16 mouse cellular contexts compared by ENCODE assay signal in genomic region chr3:132137802-132138378, GRCm38 (mm10). TPM values are rescaled to one million over a fixed set of nuclear protein-coding genes. Genes with fewer than 3 reads are reported as not detected.
DNase-seq lines count a peak whose midpoint lies in the region; ATAC-seq and TF ChIP-seq lines count a peak whose summit lies in the region.
"Had no signal": no experiment of that assay in that cellular context is flagged by ENCODE, and none has a peak within 500 bp of the region (broad histone marks: within the 10 kb centered on the region; RNA-seq: fewer than 3 reads in every experiment).

No protein-coding gene starts in this region.

- no peak for TF ChIP-seq POLR2A in lung, adult 2 months (IDR thresholded peaks at IDR 0.05; ENCODE audit: borderline replicate concordance, extremely low read depth, low read depth, low read length)

- H3K9me3 ChIP-seq in forebrain, embryonic 15.5 days: no peaks in the 10 kb centered on the region
- no peaks in the 10 kb centered on the region for H3K9me3 ChIP-seq in forebrain, embryonic 11.5 days (ENCODE audit: control insufficient read depth, low read length)
- no peaks in the 10 kb centered on the region for H3K9me3 ChIP-seq in forebrain, postnatal 0 days (ENCODE audit: low read length)
- H3K9me3 ChIP-seq in kidney, embryonic 14.5 days (ENCODE audit: control insufficient read depth, low read length): no peaks in the 10 kb centered on the region
- H3K9me3 ChIP-seq: lung, embryonic 15.5 days had no signal

- TF ChIP-seq CTCF in lung, adult 2 months (IDR thresholded peaks at IDR 0.05; ENCODE audit: insufficient read depth, low read length): no peak
- TF ChIP-seq CTCF in forebrain, postnatal 0 days (IDR thresholded peaks at IDR 0.05; ENCODE audit: low read depth): no peak

- ATAC-seq in forebrain, embryonic 15.5 days (replicated peaks): peak; percentile 72
- no peak for ATAC-seq in forebrain, embryonic 11.5 days (replicated peaks; ENCODE audit: low FRiP score)
- peak; percentile 78 for ATAC-seq in forebrain, postnatal 0 days
- ATAC-seq in kidney, embryonic 14.5 days (ENCODE audit: low FRiP score, low TSS enrichment): no peak

- no peaks in the 10 kb centered on the region; the same call in 1 of the 2 replicates for H3K27me3 ChIP-seq in forebrain, embryonic 15.5 days
- H3K27me3 ChIP-seq in forebrain, embryonic 11.5 days (ENCODE audit: control insufficient read depth, insufficient read depth, low read length): no peaks in the 10 kb centered on the region
- H3K27me3 ChIP-seq in forebrain, postnatal 0 days (ENCODE audit: insufficient read depth, low read length): peaks cover 7% of the 10 kb centered on the region; the same call in 1 of the 2 replicates
- H3K27me3 ChIP-seq in kidney, embryonic 14.5 days (ENCODE audit: control insufficient read depth, insufficient read depth, low read length): no peaks in the 10 kb centered on the region
- H3K27me3 ChIP-seq: lung, embryonic 15.5 days had no signal

- DNase-seq in forebrain, embryonic 11.5 days (ENCODE audit: low spot score): no peak
- DNase-seq in lung, postnatal 10 days: peak; percentile 9
- no peak for DNase-seq in lung, adult 2 months
- peak; percentile 45 for DNase-seq in forebrain, postnatal 0 days
- DNase-seq in retina, postnatal 7 days (ENCODE audit: low read depth, low spot score): peak; percentile 4
- no peak for DNase-seq in natural killer cell, adult 2 months (ENCODE audit: low spot score in 2 of 2)
- DNase-seq: adrenal gland, postnatal 14 days; B cell, adult 2 months; cerebellum, postnatal 25 days; kidney, adult 8-10 months had no signal

- H3K9ac ChIP-seq in forebrain, embryonic 15.5 days (replicated peaks): no peak overlapping the region
- no peak overlapping the region for H3K9ac ChIP-seq in forebrain, embryonic 11.5 days (ENCODE audit: low read length)
- H3K9ac ChIP-seq in forebrain, postnatal 0 days: no peak overlapping the region
- no peak overlapping the region for H3K9ac ChIP-seq in kidney, embryonic 14.5 days (ENCODE audit: low read depth, low read length)
- H3K9ac ChIP-seq: lung, embryonic 15.5 days had no signal

- H3K4me1 ChIP-seq in forebrain, embryonic 15.5 days: no peaks in the 10 kb centered on the region
- no peaks in the 10 kb centered on the region for H3K4me1 ChIP-seq in forebrain, embryonic 11.5 days (replicated peaks; ENCODE audit: control insufficient read depth, insufficient read depth, low read length)
- H3K4me1 ChIP-seq in lung, adult 2 months (ENCODE audit: control insufficient read depth, insufficient read depth, low read length): no peaks in the 10 kb centered on the region
- H3K4me1 ChIP-seq in forebrain, postnatal 0 days (ENCODE audit: insufficient read depth): no peaks in the 10 kb centered on the region
- H3K4me1 ChIP-seq in kidney, embryonic 14.5 days (ENCODE audit: control insufficient read depth, insufficient read depth, low read length): no peaks in the 10 kb centered on the region
- H3K4me1 ChIP-seq: lung, embryonic 15.5 days had no signal

- WGBS in forebrain, embryonic 15.5 days: 27% methylated on average over 11 of the region's 11 CpGs
- 75% methylated on average over 11 of the region's 11 CpGs for WGBS in forebrain, embryonic 11.5 days
- WGBS in lung, adult 2 months: 74% methylated on average over 11 of the region's 11 CpGs
- WGBS in forebrain, postnatal 0 days: 28% methylated on average over 11 of the region's 11 CpGs
- WGBS in kidney, embryonic 14.5 days: 87% methylated on average over 11 of the region's 11 CpGs

- no peak overlapping the region for H3K4me3 ChIP-seq in forebrain, embryonic 15.5 days
- H3K4me3 ChIP-seq in forebrain, embryonic 11.5 days (ENCODE audit: low read depth, low read length): no peak overlapping the region
- H3K4me3 ChIP-seq in lung, adult 2 months (replicated peaks; ENCODE audit: extremely low read depth, low read depth, low read length): no peak overlapping the region
- no peak overlapping the region for H3K4me3 ChIP-seq in forebrain, postnatal 0 days (ENCODE audit: low read depth, low read length)
- no peak overlapping the region for H3K4me3 ChIP-seq in kidney, embryonic 14.5 days (ENCODE audit: low read length)
- H3K4me3 ChIP-seq: lung, embryonic 15.5 days; myocyte had no signal

- no peak overlapping the region for H3K27ac ChIP-seq in forebrain, embryonic 15.5 days (replicated peaks)
- no peak overlapping the region for H3K27ac ChIP-seq in forebrain, embryonic 11.5 days (ENCODE audit: low read depth, low read length)
- no peak overlapping the region for H3K27ac ChIP-seq in forebrain, postnatal 0 days (ENCODE audit: low read depth, low read length)
- H3K27ac ChIP-seq in kidney, embryonic 14.5 days (ENCODE audit: low read depth, low read length): no peak overlapping the region
- H3K27ac ChIP-seq: lung, embryonic 15.5 days had no signal

- no peaks in the 10 kb centered on the region for H3K36me3 ChIP-seq in forebrain, embryonic 15.5 days
- H3K36me3 ChIP-seq in forebrain, embryonic 11.5 days (ENCODE audit: control insufficient read depth, insufficient read depth, low read length): no peaks in the 10 kb centered on the region
- H3K36me3 ChIP-seq in forebrain, postnatal 0 days (ENCODE audit: insufficient read depth): no peaks in the 10 kb centered on the region
- H3K36me3 ChIP-seq in kidney, embryonic 14.5 days (ENCODE audit: control insufficient read depth, insufficient read depth, low read length): no peaks in the 10 kb centered on the region
- H3K36me3 ChIP-seq: lung, embryonic 15.5 days had no signal

- no peak overlapping the region for H3K4me2 ChIP-seq in forebrain, embryonic 15.5 days (replicated peaks)
- no peak overlapping the region for H3K4me2 ChIP-seq in forebrain, embryonic 11.5 days (ENCODE audit: low read depth, low read length, severe bottlenecking)
- 0 out of 2 replicates have a peak overlapping the region, but pooled peaks have one; percentile 23 for H3K4me2 ChIP-seq in forebrain, postnatal 0 days (ENCODE audit: low read depth)
- no peak overlapping the region for H3K4me2 ChIP-seq in kidney, embryonic 14.5 days (replicated peaks; ENCODE audit: low read depth, low read length)
- H3K4me2 ChIP-seq: lung, embryonic 15.5 days had no signal

RNA-seq across cellular contexts. Expression of gene Dkk2, which starts 52.8 kb away (rescaled TPM):
- polyA plus RNA-seq in forebrain, embryonic 15.5 days (2015; fragmentation: Nextera tagmentation; extraction: Ambion mirVana): 1.3 and 1.8 TPM in 2 replicates
- 14.1 and 14.3 TPM in 2 replicates for polyA plus RNA-seq in forebrain, embryonic 11.5 days (2014; fragmentation: Nextera tagmentation; extraction: Ambion mirVana)
- 0.15 and 1.1 TPM in 2 replicates for polyA plus RNA-seq in lung, adult 2 months (2012; rRNA removed)
- 1.5 and 2.4 TPM in 2 replicates for total RNA-seq in forebrain, postnatal 0 days (2014; rRNA removed)
- polyA plus RNA-seq in forebrain, postnatal 0 days (2015; fragmentation: Nextera tagmentation; extraction: Ambion mirVana): 0.73 and 1.2 TPM in 2 replicates
- polyA plus RNA-seq in kidney, embryonic 14.5 days (2014; fragmentation: Nextera tagmentation; extraction: Ambion mirVana): 6.7 and 9.6 TPM in 2 replicates
- total RNA-seq: granulocyte monocyte progenitor cell, adult 5-6 weeks; megakaryocyte, adult 5-6 weeks had no signal

Comparison
In these comparisons a context has a peak if more than half of its experiments do, and no peak if none do; other contexts are left out.
1. ATAC-seq: peak in forebrain, embryonic 15.5 days (single experiment) and forebrain, postnatal 0 days (single experiment); none in forebrain, embryonic 11.5 days (single experiment) and kidney, embryonic 14.5 days (single experiment).
2. DNase-seq: peak in lung, postnatal 10 days (single experiment), forebrain, postnatal 0 days (single experiment) and retina, postnatal 7 days (single experiment); none in forebrain, embryonic 11.5 days (single experiment), lung, adult 2 months (single experiment) and natural killer cell, adult 2 months (0 of 2).